Mouse (Mus musculus) heart, embryonic 16.5 days (tissue): ENCODE measurements around the gene Sema4c. TPM values are rescaled to one million over a fixed set of nuclear protein-coding genes. Genes with fewer than 3 reads are reported as not detected.

Source experiments
- ATAC-seq: fragments of 200-750 bp; cut with Nextera tagmentation; replicated peaks from 2 replicates; pipeline ENCODE4 v1.8.0; 2017; ENCODE audit warnings: moderate number of reproducible peaks; ENCODE audit not compliant: insufficient read depth, low FRiP score; ENCODE audit errors: extremely low read depth
- H3K27ac ChIP-seq: fragments of 300-500 bp; sonication (generic); 2 replicates; pipeline ENCODE4 v1.5.1; 2014; ENCODE audit warnings: mild to moderate bottlenecking, low read length, control low read depth, moderate library complexity
- H3K27me3 ChIP-seq: fragments of 300-500 bp; sonication (generic); 2 replicates; pipeline ENCODE4 v1.6.1; 2014; ENCODE audit warnings: low read length, mixed read lengths; ENCODE audit not compliant: control insufficient read depth, insufficient read depth
- H3K36me3 ChIP-seq: fragments of 300-500 bp; sonication (generic); 2 replicates; pipeline ENCODE4 v1.6.1; 2014; ENCODE audit not compliant: control insufficient read depth, insufficient read depth
- H3K4me1 ChIP-seq: fragments of 300-500 bp; sonication (generic); 2 replicates; pipeline ENCODE4 v1.6.1; 2014; ENCODE audit warnings: low read length, mixed read lengths; ENCODE audit not compliant: control insufficient read depth, insufficient read depth
- H3K4me2 ChIP-seq: fragments of 300-500 bp; sonication (generic); 2 replicates; pipeline ENCODE4 v1.6.1; 2014; ENCODE audit warnings: low read depth, mild to moderate bottlenecking, control low read depth, low read length
- H3K4me3 ChIP-seq: fragments of 300-500 bp; sonication (generic); 2 replicates; pipeline ENCODE4 v1.5.1; 2014; ENCODE audit warnings: mild to moderate bottlenecking, control low read depth, low read length
- H3K9ac ChIP-seq: fragments of 300-500 bp; sonication (generic); 2 replicates; pipeline ENCODE4 v1.6.1; 2014; ENCODE audit warnings: low read length, control low read depth
- H3K9me3 ChIP-seq: fragments of 300-500 bp; sonication (generic); replicated peaks from 2 replicates; pipeline ENCODE4 v1.6.1; 2016; ENCODE audit warnings: low read length; ENCODE audit not compliant: control insufficient read depth
- WGBS: fragments of 180-500 bp; shearing (Covaris S2); extraction: QIAGEN DNeasy Blood & Tissue Kit; methylation state at CpG from one replicate; pipeline ENCODE4 v1.1.7; 2014; 5-methylcytosine and 5-hydroxymethylcytosine counted together
- polyA plus RNA-seq: library from polyadenylated mRNA; unstranded; fragments of >200 nt; fragmentation: Nextera tagmentation; extraction: Ambion mirVana; gene quantifications from 2 replicates; pipeline ENCODE4 v1.2.1, GENCODE M21; 2015

Gene Sema4c
- 7.8 and 8.8 TPM in 2 replicates for polyA plus RNA-seq

DNA sequence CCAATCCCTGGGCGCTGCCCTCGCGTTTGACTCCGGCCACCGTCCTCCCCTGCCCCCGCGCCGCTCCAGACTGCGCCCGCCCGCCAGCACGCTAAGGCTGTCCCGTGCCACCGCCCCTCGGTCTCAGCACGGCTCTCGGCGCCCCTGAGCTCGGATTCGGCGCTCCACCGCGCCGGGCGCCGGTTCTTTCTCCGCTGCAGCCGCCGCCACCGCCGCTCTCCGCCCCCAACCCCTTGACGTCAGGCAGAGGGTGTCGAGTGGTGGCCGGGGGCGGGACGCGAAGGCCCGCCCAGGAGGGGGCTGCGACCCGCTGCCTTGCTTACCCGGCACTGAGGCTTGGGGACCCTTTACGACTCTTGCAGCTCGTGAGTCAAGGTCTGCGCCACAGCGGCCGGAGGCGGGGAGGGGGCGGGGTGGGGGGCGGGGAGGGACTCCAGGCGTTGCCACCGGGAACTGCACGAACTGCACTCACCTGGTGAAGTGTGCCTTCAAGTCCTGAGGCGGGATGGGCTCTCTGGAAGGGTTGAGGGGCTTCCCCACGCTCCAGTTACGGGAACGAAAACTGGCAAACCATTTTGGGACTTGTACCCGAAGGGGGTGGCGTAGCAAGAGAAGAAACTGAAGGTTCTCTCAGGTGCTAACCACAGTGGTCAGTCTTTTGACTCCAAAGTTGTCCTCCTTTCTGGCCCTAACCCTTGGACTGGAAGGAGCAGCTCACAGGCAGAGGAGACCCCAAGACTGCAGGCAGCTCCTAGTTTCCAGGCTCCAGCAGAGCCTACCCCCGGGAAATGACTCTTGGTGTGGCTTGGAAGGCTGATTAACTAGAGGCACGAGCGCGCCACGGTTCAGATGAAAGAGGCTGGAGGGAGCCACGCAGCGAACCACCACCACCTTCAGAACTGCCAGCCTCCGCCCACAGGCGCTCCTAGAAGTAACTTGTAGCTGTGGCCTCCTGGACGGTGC is at the start of gene Sema4c:
Sema4c (minus strand) TSS at position 319 of the 963 bp plus-strand sequence.
- Histone ChIP-seq H3K9me3 (no peaks in the 10 kb centered on the region), H3K36me3 (peaks cover 9% of the 10 kb centered on the region), H3K27ac (peak within 1 kb of the TSS; percentile 98), H3K4me2 (peak within 1 kb of the TSS; percentile 73), H3K4me3 (peak within 1 kb of the TSS; percentile 90), H3K4me1 (peaks cover 43% of the 10 kb centered on the region), H3K9ac (peak within 1 kb of the TSS; percentile 98), H3K27me3 (no peaks in the 10 kb centered on the region)
- 1% methylated on average over 69 of the region's 69 CpGs for WGBS
- peak; percentile 45 for ATAC-seq

DNA sequence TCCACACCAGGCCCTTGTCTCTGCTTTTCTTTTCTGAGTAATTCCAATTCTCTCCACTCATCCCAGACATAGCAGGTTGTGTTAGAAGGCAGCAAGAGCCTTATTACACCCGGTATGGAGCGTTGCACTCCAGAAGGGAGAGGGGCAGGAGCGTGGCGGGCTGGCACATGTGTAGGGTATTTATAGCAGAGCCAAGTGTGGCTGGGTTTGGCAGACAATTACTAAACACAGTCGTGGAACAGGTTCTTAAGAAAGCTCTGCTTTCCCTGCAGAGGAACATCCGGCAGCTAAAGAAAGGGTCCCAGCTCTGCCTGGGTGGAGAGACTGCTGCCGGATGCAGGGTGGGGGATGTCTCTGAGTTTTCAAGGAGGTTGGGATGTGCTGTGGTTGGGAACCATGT is 48.8 kb upstream of the Sema4c start:
- Histone ChIP-seq H3K36me3 (no peaks in the 10 kb centered on the region), H3K9ac (peak overlapping the region; percentile 40), H3K27ac (peak overlapping the region; percentile 75), H3K4me1 (peaks cover 31% of the 10 kb centered on the region), H3K4me2 (peak overlapping the region; percentile 37), H3K4me3 (no peak overlapping the region), H3K9me3 (no peaks in the 10 kb centered on the region), H3K27me3 (no peaks in the 10 kb centered on the region)
- WGBS: 34% methylated on average over 7 of the region's 7 CpGs
- peak; percentile 82 for ATAC-seq

GRCm38 (mm10) chr1:36604254-36605156 is 46.4 kb upstream of the Sema4c start:
- 75% methylated on average over 12 of the region's 12 CpGs for WGBS
- H3K27me3 ChIP-seq: no peaks in the 10 kb centered on the region
- no peak overlapping the region for H3K4me3 ChIP-seq
- ATAC-seq: no peak
- no peaks in the 10 kb centered on the region for H3K9me3 ChIP-seq
- H3K27ac ChIP-seq: no peak overlapping the region
- no peak overlapping the region for H3K4me2 ChIP-seq
- H3K36me3 ChIP-seq: no peaks in the 10 kb centered on the region
- H3K9ac ChIP-seq: no peak overlapping the region
- peaks cover 25% of the 10 kb centered on the region for H3K4me1 ChIP-seq

DNA sequence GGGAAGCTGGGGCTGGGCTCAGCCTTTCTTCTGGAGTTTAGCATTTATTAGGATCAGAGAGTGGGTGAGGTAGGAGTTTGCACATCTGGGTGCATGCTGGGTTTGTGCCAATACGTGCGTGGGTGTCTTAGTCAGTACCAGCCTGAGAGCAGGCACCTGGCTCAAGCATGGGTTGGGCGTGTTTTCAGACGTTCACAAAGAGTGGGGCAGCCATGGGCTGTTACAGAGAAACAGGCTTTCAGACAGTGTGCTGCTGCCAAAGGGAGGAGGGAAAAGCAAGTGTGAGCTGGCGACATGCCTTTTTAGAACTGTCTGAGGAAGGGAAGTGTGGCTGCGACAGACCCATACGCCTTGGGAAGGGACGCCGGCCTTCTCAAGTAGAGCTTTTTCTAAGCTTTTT is 45.2 kb upstream of the Sema4c start:
- Histone ChIP-seq H3K27me3 (no peaks in the 10 kb centered on the region), H3K36me3 (no peaks in the 10 kb centered on the region), H3K4me1 (peaks cover 23% of the 10 kb centered on the region), H3K27ac (peak overlapping the region; percentile 54), H3K4me2 (no peak overlapping the region), H3K9ac (no peak overlapping the region; the same call in 1 of the 2 replicates), H3K4me3 (no peak overlapping the region), H3K9me3 (no peaks in the 10 kb centered on the region)
- ATAC-seq: peak; percentile 34
- WGBS: 26% methylated on average over 9 of the region's 9 CpGs

- no peak overlapping the region for H3K4me2 ChIP-seq
Observed at GRCm38 (mm10) chr1:36602271-36602670, 44.1 kb upstream of the Sema4c start.

DNA sequence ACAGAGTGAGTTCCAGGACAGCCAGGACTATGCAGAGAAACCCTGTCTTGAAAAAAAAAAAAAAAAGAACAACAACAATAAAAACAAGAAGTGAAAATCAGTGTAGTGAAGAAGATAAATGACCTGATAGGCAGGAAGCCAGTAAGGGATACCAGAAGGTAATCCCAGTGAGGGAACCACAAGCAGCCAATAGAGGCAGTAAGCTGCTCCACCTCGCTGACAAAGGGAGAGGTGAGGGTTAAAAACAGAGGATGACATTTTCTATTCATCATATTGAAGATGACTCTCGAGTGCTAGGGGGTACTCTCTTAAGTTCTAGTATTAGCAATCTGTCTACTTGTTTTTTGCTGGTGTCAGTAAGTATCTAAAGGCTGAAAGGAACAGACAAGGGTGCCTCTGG is 40.3 kb upstream of the Sema4c start:
- no peaks in the 10 kb centered on the region for H3K9me3 ChIP-seq
- WGBS: 78% methylated on average over 2 of the region's 2 CpGs
- H3K36me3 ChIP-seq: no peaks in the 10 kb centered on the region
- no peak for ATAC-seq
- H3K9ac ChIP-seq: no peak overlapping the region
- H3K27me3 ChIP-seq: no peaks in the 10 kb centered on the region
- H3K27ac ChIP-seq: no peak overlapping the region
- no peak overlapping the region for H3K4me3 ChIP-seq
- H3K4me1 ChIP-seq: peaks cover 16% of the 10 kb centered on the region
- H3K4me2 ChIP-seq: no peak overlapping the region

More at GRCm38 (mm10) chr1:36602271-36602670, 44.1 kb upstream of the Sema4c start:
- Histone ChIP-seq H3K27ac (no peak overlapping the region), H3K9ac (no peak overlapping the region), H3K36me3 (no peaks in the 10 kb centered on the region), H3K4me3 (no peak overlapping the region), H3K27me3 (no peaks in the 10 kb centered on the region), H3K4me1 (peaks cover 20% of the 10 kb centered on the region), H3K9me3 (no peaks in the 10 kb centered on the region)
- WGBS: 58% methylated on average over 4 of the region's 4 CpGs
- no peak for ATAC-seq

DNA sequence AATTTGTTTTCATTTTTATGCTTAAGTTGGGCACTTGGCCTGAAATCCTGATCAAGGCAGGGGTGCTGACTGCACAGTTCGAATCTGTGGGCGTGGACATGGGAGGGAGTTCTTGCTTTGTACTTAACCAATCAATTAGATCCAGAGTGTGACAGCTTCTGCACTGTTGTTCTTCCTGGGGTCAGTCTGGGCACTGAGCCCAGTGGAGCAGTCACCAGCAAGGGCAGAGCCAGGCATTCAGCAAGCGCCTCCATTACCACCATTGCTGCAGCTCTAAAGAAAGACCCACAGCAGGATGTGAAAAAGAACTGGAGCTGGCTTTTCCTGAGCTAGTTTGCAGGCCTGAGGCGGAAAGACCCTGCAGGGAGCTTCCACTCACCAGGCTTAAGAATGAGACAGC is 38.0 kb upstream of the Sema4c start:
- Histone ChIP-seq H3K9me3 (no peaks in the 10 kb centered on the region), H3K4me2 (peak overlapping the region; percentile 49), H3K27me3 (no peaks in the 10 kb centered on the region), H3K4me1 (peaks cover 19% of the 10 kb centered on the region), H3K36me3 (no peaks in the 10 kb centered on the region), H3K27ac (peak overlapping the region; percentile 89), H3K9ac (peak overlapping the region; percentile 60; the same call in 1 of the 2 replicates), H3K4me3 (peak overlapping the region; percentile 22; the same call in 1 of the 2 replicates)
- 42% methylated on average over 4 of the region's 4 CpGs for WGBS
- peak; percentile 85 for ATAC-seq

DNA sequence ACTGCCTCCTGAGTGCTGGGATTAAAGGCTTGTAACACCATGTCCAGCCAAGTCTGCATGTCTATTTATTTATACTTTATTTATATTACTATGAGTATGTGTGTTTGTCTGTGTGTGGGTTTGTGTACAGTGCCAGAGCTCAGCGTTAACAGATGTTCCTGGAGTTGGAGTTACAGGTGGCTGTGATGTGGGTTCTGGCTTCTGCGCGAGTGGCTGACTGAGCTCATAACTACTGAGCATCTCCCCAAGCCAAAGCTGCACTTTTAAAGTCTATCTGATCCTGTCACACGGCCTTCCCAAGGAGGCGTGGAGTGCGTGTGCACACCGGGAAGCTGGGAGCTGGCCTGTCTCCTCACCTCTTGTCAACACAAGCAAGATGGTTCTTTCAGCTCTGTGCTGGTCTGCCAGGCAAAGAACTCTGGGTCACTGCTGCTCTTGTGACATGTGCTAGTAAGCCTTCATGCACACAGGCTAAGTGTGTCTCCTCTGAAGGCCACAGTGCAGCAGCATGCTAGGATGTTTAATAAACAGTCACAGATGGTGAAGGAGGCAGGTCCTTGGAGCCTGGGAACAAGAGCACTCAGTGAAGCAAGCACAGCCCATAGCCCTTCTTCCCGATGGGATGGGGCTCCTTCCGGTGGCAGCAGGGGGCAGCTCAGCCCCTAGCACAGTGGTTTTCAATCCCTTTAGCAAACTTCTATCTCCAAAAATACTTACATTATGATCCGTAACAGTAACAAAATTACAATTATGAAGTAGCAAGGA is 37.2 kb upstream of the Sema4c start:
- ATAC-seq: no peak
- H3K9ac ChIP-seq: 0 out of 2 replicates have a peak overlapping the region, but pooled peaks have one; percentile 7
- 43% methylated on average over 10 of the region's 10 CpGs for WGBS
- no peak overlapping the region for H3K4me2 ChIP-seq
- H3K27me3 ChIP-seq: no peaks in the 10 kb centered on the region
- H3K9me3 ChIP-seq: no peaks in the 10 kb centered on the region
- H3K27ac ChIP-seq: peak overlapping the region; percentile 89
- no peak overlapping the region for H3K4me3 ChIP-seq
- peaks cover 19% of the 10 kb centered on the region for H3K4me1 ChIP-seq
- H3K36me3 ChIP-seq: no peaks in the 10 kb centered on the region
